Mouse (Mus musculus): ENCODE data around the gene Ablim1. TPM values are rescaled to one million over a fixed set of nuclear protein-coding genes. Genes with fewer than 3 reads are reported as not detected.

The Ablim1 gene
- polyA plus RNA-seq, 1 experiment from 2014 or later, result 22.4 TPM

- no peaks in the 10 kb centered on the region for H3K27me3 ChIP-seq (replicated peaks; ENCODE audit: low read depth, poor library complexity, severe bottlenecking)
- H3K27ac ChIP-seq (replicated peaks), result no peak overlapping the region
- no peaks in the 10 kb centered on the region for H3K36me3 ChIP-seq (replicated peaks)
- WGBS, result 89% methylated on average over 2 of the region's 2 CpGs
- no peak overlapping the region for H3K4me3 ChIP-seq
- DNase-seq (ENCODE audit: low spot score), result no peak
- H3K4me1 ChIP-seq, result peaks cover 7% of the 10 kb centered on the region; the same call in 1 of the 2 replicates
- no peaks in the 10 kb centered on the region for H3K9me3 ChIP-seq
These were observed 149.8 kb downstream of the Ablim1 start for GRCm38 (mm10) chr19:57164882-57165281.

DNA sequence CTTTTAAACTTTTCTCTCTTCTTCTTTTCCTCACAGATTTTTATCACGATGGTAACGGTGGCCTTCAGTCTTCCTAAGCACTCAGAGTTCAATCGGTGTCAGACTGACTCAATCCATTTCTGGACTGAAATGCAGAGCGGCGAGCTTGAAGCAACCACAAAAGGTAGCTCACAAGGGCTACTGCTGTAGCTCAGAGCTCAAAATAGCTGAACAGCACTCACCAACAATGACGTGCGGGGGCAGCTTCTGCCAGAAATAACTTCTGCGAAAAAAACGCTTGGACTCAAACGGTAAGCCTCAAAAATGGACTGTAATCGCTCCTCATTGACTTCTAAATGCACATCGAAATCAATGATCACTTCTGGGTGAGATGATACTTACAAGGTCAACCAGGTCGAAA, 151.4 kb downstream of the Ablim1 start:
- no peak overlapping the region for H3K27ac ChIP-seq (replicated peaks)
- no peak for DNase-seq (ENCODE audit: low spot score)
- H3K9me3 ChIP-seq, result no peaks in the 10 kb centered on the region
- H3K36me3 ChIP-seq (replicated peaks), result no peaks in the 10 kb centered on the region
- no peak overlapping the region for H3K4me3 ChIP-seq
- WGBS, result 87% methylated on average over 13 of the region's 13 CpGs
- H3K4me1 ChIP-seq, result peaks cover 7% of the 10 kb centered on the region; the same call in 1 of the 2 replicates
- no peaks in the 10 kb centered on the region for H3K27me3 ChIP-seq (replicated peaks; ENCODE audit: low read depth, poor library complexity, severe bottlenecking)

DNA sequence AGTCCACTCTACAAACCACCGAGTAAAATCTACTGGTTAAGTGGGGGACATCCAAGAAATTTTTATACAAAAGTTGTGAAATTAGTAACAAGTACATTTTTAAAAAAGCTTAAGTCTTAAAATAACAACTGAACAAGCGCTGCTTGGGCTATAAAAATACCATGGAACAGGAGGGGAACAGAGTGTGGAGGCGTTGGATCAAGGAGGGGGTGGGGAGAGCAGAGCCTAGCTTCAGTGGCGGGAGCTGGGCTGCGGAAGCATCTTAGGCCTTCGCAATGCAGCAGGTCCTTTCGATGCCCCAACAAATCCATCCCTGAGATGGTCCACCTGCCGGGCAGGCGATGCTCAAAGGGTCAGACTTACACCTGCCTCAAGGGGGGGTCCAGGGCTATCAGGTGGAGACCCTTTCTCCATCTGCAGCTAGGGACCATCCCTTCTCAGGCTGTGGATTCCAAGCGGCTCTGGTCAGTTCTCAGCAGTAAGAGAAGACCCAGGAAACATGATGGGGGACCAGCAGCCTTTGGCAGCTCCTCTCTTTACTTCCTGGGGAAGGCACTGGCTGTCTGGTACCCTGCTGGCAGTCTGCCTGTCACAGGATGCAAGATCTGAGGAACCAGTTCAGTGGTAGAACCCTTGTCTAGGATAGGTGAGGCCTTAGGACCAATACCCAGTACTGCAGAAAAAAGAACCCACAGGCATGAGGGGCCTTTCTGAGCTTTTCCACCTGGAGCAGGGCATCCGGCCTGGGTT, 152.6 kb downstream of the Ablim1 start:
- 83% methylated on average over 11 of the region's 11 CpGs for WGBS
- Histone ChIP-seq H3K4me1 (peaks cover 7% of the 10 kb centered on the region; the same call in 1 of the 2 replicates), H3K36me3 (replicated peaks) (no peaks in the 10 kb centered on the region), H3K27ac (replicated peaks) (0 out of 2 replicates have a peak overlapping the region, but pooled peaks have one; percentile 7), H3K9me3 (no peaks in the 10 kb centered on the region), H3K27me3 (replicated peaks; ENCODE audit: low read depth, poor library complexity, severe bottlenecking) (no peaks in the 10 kb centered on the region), H3K4me3 (no peak overlapping the region)
- no peak for DNase-seq (ENCODE audit: low spot score)

DNA sequence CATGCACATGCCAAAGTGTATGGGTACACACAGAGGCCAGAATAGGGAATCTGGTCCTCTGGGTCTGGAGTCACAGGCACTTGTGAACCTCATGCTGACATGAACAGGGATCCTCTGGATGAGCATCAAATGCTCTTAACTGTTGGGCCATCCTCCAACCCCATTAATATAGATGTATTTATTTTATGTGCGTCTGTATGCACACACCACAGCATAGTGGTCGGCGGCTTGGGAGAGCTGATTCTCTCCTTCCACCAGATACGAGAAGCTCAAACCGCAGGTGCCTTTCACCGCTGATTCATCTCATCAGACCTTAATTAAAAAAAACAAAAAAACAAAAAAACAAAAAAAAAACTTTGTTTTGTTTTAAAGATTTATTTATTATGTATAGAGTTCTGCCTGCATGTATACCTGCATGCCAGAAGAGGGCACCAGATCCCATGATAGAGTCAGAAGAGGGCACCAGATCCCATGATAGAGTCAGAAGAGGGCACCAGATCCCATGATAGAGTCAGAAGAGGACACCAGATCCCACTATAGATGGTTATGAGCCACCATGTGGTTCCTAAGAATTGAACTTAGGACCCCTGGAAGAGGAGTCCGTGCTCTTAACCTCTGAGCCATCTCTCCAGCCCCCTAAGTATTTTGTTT, 153.6 kb downstream of the Ablim1 start:
- no peaks in the 10 kb centered on the region for H3K9me3 ChIP-seq
- no peak overlapping the region for H3K4me3 ChIP-seq
- DNase-seq (ENCODE audit: low spot score), result no peak
- no peak overlapping the region for H3K27ac ChIP-seq (replicated peaks)
- H3K36me3 ChIP-seq (replicated peaks), result no peaks in the 10 kb centered on the region
- 70% methylated on average over 7 of the region's 7 CpGs for WGBS
- H3K4me1 ChIP-seq, result peaks cover 3% of the 10 kb centered on the region; the same call in 1 of the 2 replicates
- no peaks in the 10 kb centered on the region for H3K27me3 ChIP-seq (replicated peaks; ENCODE audit: low read depth, poor library complexity, severe bottlenecking)

DNA sequence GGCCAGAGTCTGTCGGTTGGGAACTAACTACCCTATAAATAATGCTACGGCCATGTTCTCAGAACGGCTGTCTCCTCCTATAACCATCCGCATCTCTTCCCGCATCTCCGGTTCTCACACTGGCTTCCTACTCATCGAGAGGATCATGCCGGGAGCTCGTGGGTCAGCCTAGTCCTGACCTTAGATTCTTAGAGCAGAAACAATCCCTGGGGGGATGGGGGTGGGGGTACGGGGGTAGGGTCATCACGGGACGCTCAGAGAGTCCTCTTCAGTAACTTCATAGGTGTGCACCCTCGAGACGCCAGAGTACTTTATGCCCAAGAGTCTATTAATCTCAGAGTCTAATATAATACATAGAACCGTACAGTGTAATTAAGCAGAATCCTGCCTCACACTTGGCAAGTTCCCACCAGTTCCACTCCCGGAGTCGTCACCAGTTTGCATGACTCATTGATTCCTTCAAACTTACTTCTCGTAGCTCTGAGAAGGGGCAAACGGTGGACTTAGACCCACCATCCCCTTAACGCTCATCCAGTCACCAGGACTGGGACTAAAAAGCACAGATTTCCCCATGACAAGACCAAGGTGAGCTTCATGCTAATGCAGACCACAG, 156.9 kb downstream of the Ablim1 start:
- Histone ChIP-seq H3K27me3 (replicated peaks; ENCODE audit: low read depth, poor library complexity, severe bottlenecking) (no peaks in the 10 kb centered on the region), H3K4me3 (no peak overlapping the region), H3K4me1 (no peaks in the 10 kb centered on the region), H3K27ac (replicated peaks) (no peak overlapping the region), H3K36me3 (replicated peaks) (no peaks in the 10 kb centered on the region), H3K9me3 (no peaks in the 10 kb centered on the region)
- WGBS, result 73% methylated on average over 20 of the region's 20 CpGs
- no peak for DNase-seq (ENCODE audit: low spot score)

DNA sequence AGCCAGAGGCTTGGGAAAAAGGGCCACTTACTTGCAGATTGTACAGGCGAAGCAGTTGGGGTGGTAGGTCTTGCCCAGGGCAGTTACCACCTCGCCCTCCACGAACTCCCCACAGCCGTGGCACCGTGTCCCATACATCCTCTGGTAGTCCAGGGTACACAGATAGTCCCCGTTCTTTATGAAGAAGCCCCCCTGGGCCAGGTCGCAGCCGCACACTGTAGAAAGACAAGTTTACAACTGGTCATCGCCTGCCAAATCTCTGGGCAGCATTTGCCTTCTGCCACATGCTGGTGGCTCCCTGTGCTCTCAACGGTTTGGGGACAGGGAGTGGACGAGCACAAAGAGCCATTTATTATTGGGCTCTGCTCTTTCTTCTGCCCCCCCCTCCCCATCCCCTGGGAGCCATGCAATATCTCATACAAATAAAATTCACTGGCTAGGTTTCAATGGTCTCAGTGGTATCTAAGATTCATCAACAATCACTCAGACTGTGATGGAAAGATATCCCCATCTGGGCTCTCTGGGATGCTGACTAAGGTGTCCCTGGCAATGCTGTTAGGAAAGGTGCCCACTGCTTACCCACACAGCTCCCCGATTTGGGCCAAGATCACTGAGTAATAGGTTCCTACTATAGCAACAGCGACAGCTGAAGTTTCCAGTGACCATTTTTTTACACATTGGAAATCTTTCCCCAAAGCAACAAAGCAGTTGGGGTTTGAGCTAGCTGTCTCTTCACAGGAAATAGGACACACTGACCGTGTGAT, 159.4 kb downstream of the Ablim1 start:
- Histone ChIP-seq H3K9me3 (no peaks in the 10 kb centered on the region), H3K4me3 (no peak overlapping the region), H3K27me3 (replicated peaks; ENCODE audit: low read depth, poor library complexity, severe bottlenecking) (no peaks in the 10 kb centered on the region), H3K27ac (replicated peaks) (no peak overlapping the region), H3K36me3 (replicated peaks) (no peaks in the 10 kb centered on the region), H3K4me1 (no peaks in the 10 kb centered on the region)
- no peak for DNase-seq (ENCODE audit: low spot score)
- 84% methylated on average over 14 of the region's 14 CpGs for WGBS

DNA sequence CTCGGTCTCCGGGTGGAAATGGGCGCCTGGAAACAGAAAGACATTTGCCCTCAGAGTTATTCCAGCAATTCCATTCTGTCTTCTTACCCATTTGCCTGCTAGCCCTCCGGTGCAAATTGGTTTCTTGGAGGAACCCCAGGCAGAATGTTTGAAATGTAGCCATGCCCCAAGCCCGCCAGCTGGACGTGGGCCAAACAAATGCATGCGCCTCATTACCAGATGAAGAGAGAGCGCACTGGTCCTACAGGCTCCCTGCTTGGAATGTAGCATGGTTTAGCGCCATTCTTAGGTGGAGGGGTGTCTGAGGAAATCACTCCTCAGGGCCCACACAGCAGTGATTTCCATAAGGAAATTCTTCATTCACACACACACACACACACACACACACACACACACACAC, 162.4 kb downstream of the Ablim1 start:
- Histone ChIP-seq H3K4me3 (no peak overlapping the region), H3K9me3 (no peaks in the 10 kb centered on the region), H3K4me1 (no peaks in the 10 kb centered on the region), H3K27ac (replicated peaks) (no peak overlapping the region), H3K36me3 (replicated peaks) (no peaks in the 10 kb centered on the region), H3K27me3 (replicated peaks; ENCODE audit: low read depth, poor library complexity, severe bottlenecking) (no peaks in the 10 kb centered on the region)
- no peak for DNase-seq (ENCODE audit: low spot score)
- WGBS, result 71% methylated on average over 9 of the region's 9 CpGs

GRCm38 (mm10) chr19:57151504-57151903, 163.2 kb downstream of the Ablim1 start:
- no peak overlapping the region for H3K4me3 ChIP-seq
- H3K27me3 ChIP-seq (replicated peaks; ENCODE audit: low read depth, poor library complexity, severe bottlenecking), result no peaks in the 10 kb centered on the region
- peaks cover 6% of the 10 kb centered on the region; the same call in 1 of the 2 replicates for H3K4me1 ChIP-seq
- no peak for DNase-seq (ENCODE audit: low spot score)
- no peak overlapping the region for H3K27ac ChIP-seq (replicated peaks)
- H3K9me3 ChIP-seq, result no peaks in the 10 kb centered on the region
- no peaks in the 10 kb centered on the region for H3K36me3 ChIP-seq (replicated peaks)
- 86% methylated on average over 9 of the region's 9 CpGs for WGBS

DNA sequence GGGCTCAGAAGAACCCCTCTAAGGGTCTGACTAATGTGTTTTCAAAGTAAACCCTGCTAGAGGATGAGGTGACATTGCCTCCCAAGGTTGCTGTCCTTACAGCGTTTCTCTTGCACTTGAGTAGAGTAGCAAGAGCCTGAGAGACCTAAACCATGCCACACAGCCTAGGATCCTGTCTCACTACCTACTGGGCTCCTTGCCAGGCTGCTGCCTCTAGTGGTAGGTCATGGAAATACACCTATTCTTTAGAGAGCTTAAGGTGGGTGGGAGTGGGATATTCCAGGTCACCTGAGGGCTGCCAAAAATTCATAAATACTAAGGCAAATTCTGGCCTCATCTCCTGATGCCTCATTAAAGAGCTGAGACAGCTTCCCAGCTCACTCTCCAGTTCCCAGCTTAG, 164.4 kb downstream of the Ablim1 start:
- Histone ChIP-seq H3K27ac (replicated peaks) (no peak overlapping the region), H3K9me3 (no peaks in the 10 kb centered on the region), H3K27me3 (replicated peaks; ENCODE audit: low read depth, poor library complexity, severe bottlenecking) (no peaks in the 10 kb centered on the region), H3K36me3 (replicated peaks) (no peaks in the 10 kb centered on the region), H3K4me1 (peaks cover 6% of the 10 kb centered on the region; the same call in 1 of the 2 replicates), H3K4me3 (no peak overlapping the region)
- 46% methylated on average over 1 of the region's 1 CpGs for WGBS
- DNase-seq (ENCODE audit: low spot score), result peak; percentile 36

GRCm38 (mm10) chr19:57147746-57148145, 167.0 kb downstream of the Ablim1 start:
- no peaks in the 10 kb centered on the region for H3K27me3 ChIP-seq (replicated peaks; ENCODE audit: low read depth, poor library complexity, severe bottlenecking)
- no peaks in the 10 kb centered on the region for H3K36me3 ChIP-seq (replicated peaks)
- 0 out of 2 replicates have a peak overlapping the region, but pooled peaks have one; percentile 46 for H3K27ac ChIP-seq (replicated peaks)
- WGBS, result 49% methylated on average over 6 of the region's 6 CpGs
- no peak overlapping the region for H3K4me3 ChIP-seq
- H3K4me1 ChIP-seq, result peaks cover 6% of the 10 kb centered on the region; the same call in 1 of the 2 replicates
- no peaks in the 10 kb centered on the region for H3K9me3 ChIP-seq
- no peak for DNase-seq (ENCODE audit: low spot score)

GRCm38 (mm10) chr19:57146936-57147335, 167.8 kb downstream of the Ablim1 start:
- H3K4me1 ChIP-seq, result peaks cover 6% of the 10 kb centered on the region; the same call in 1 of the 2 replicates
- no peaks in the 10 kb centered on the region for H3K9me3 ChIP-seq
- H3K36me3 ChIP-seq (replicated peaks), result no peaks in the 10 kb centered on the region
- no peak for DNase-seq (ENCODE audit: low spot score)
- H3K4me3 ChIP-seq, result no peak overlapping the region
- no peaks in the 10 kb centered on the region for H3K27me3 ChIP-seq (replicated peaks; ENCODE audit: low read depth, poor library complexity, severe bottlenecking)
- H3K27ac ChIP-seq (replicated peaks), result no peak overlapping the region
- WGBS, result 82% methylated on average over 6 of the region's 6 CpGs

- no peaks in the 10 kb centered on the region for H3K27me3 ChIP-seq (replicated peaks; ENCODE audit: low read depth, poor library complexity, severe bottlenecking)
- no peaks in the 10 kb centered on the region for H3K9me3 ChIP-seq
- peaks cover 6% of the 10 kb centered on the region; the same call in 1 of the 2 replicates for H3K4me1 ChIP-seq
- H3K27ac ChIP-seq (replicated peaks), result no peak overlapping the region
- no peaks in the 10 kb centered on the region for H3K36me3 ChIP-seq (replicated peaks)
- 94% methylated on average over 3 of the region's 3 CpGs for WGBS
- no peak for DNase-seq (ENCODE audit: low spot score)
- H3K4me3 ChIP-seq, result no peak overlapping the region
These were observed 171.1 kb downstream of the Ablim1 start for GRCm38 (mm10) chr19:57143646-57144045.
